Mouse (Mus musculus) C2C12 (cell line): ENCODE measurements around the gene Car2. TPM values are rescaled to one million over a fixed set of nuclear protein-coding genes. Genes with fewer than 3 reads are reported as not detected.

Experiments used
- H3K27me3 ChIP-seq: one replicate; pipeline ENCODE4 v1.6.1; 2011; ENCODE audit not compliant: control insufficient read depth, insufficient read depth, insufficient read length
- H3K36me3 ChIP-seq: one replicate; pipeline ENCODE4 v1.6.1; 2011; ENCODE audit not compliant: control insufficient read depth, insufficient read depth
- H3K4me3 ChIP-seq: one replicate; pipeline ENCODE4 v1.5.1; 2011; ENCODE audit warnings: mild to moderate bottlenecking, control low read depth; ENCODE audit not compliant: poor library complexity, insufficient read depth, severe bottlenecking
- H3K79me2 ChIP-seq: one replicate; pipeline ENCODE4 v1.6.1; 2011; ENCODE audit not compliant: control insufficient read depth, insufficient read depth
- H3K79me3 ChIP-seq: one replicate; pipeline ENCODE4 v1.6.1; 2011; ENCODE audit warnings: low read depth, control low read depth
- H3ac ChIP-seq: one replicate; pipeline ENCODE3; 2011; ENCODE audit warnings: low read depth; ENCODE audit not compliant: control insufficient read depth, insufficient read length
- CEBPB ChIP-seq: IDR thresholded peaks from one replicate; pipeline ENCODE4 v1.6.1; 2011; ENCODE audit warnings: low read depth, mild to moderate bottlenecking, control low read depth, moderate library complexity
- CTCF ChIP-seq: IDR thresholded peaks from one replicate; pipeline ENCODE4 v1.5.1; 2011; ENCODE audit not compliant: control insufficient read depth, insufficient read depth, insufficient read length
- FOSL1 ChIP-seq: IDR thresholded peaks from one replicate; pipeline ENCODE4 v1.8.0; 2011; ENCODE audit warnings: mild to moderate bottlenecking, low read length; ENCODE audit not compliant: poor library complexity, insufficient read depth, severe bottlenecking
- MAX ChIP-seq: IDR thresholded peaks from one replicate; pipeline ENCODE4 v1.6.1; 2011; ENCODE audit warnings: mild to moderate bottlenecking, control low read depth
- MYOD1 ChIP-seq: IDR thresholded peaks from one replicate; pipeline ENCODE4 v1.6.1; 2011; ENCODE audit warnings: low read depth; ENCODE audit not compliant: control insufficient read depth, insufficient read length
- MYOG ChIP-seq: IDR thresholded peaks from one replicate; pipeline ENCODE4 v1.6.1; 2011; ENCODE audit not compliant: control insufficient read depth, insufficient read length; ENCODE audit errors: extremely low read depth
- USF1 ChIP-seq: IDR thresholded peaks from one replicate; pipeline ENCODE4 v1.6.1; 2011; ENCODE audit warnings: low read depth, mild to moderate bottlenecking, control low read depth, moderate library complexity
- polyA plus RNA-seq: library from polyadenylated mRNA; unstranded; fragments of >200 nt; fragmentation: generic; extraction: Trizol; gene quantifications from one replicate; pipeline ENCODE4 v1.2.1, GENCODE M21; 2012; ENCODE audit warnings: missing spikeins

Car2 gene
- polyA plus RNA-seq, 1 experiment, result 1.4 TPM

GRCm38 (mm10) chr3:14882005-14882404 lies 4.1 kb upstream of the Car2 start:
- H3ac ChIP-seq, result no peak overlapping the region
- no peaks in the 10 kb centered on the region for H3K36me3 ChIP-seq
- TF ChIP-seq MYOG, result no peak
- no peak for TF ChIP-seq CTCF
- no peak for TF ChIP-seq USF1
- no peak for TF ChIP-seq CEBPB
- TF ChIP-seq MYOD1, result no peak
- TF ChIP-seq FOSL1, result no peak
- TF ChIP-seq MAX, result no peak
- H3K27me3 ChIP-seq, result no peaks in the 10 kb centered on the region
- no peaks in the 10 kb centered on the region for H3K79me3 ChIP-seq
- no peaks in the 10 kb centered on the region for H3K79me2 ChIP-seq
- no peak overlapping the region for H3K4me3 ChIP-seq

DNA sequence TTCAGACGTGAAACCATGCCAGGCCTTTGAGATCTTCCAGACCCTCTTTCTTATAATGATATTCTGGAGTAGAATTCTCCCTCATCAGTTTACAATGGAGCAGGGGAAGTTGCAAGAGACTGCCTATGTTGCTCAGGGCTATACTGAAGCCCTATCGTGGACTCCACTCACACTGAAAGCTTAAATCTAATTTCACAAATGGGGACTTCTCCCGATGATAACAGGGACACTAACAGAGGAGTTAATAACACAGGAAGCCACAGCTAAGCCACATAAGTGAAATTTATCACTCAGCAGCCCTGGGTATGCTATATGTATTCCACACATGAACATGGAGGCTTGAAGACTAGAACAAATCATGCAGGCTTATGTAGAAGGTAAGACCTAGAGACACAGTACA lies 3.3 kb upstream of the Car2 start:
- Histone ChIP-seq H3K79me2 (no peaks in the 10 kb centered on the region), H3K36me3 (no peaks in the 10 kb centered on the region), H3K27me3 (no peaks in the 10 kb centered on the region), H3K79me3 (no peaks in the 10 kb centered on the region), H3ac (no peak overlapping the region), H3K4me3 (no peak overlapping the region)
- TF ChIP-seq MYOD1 (no peak), MAX (no peak)

- H3ac ChIP-seq, result no peak overlapping the region
- H3K36me3 ChIP-seq, result no peaks in the 10 kb centered on the region
- TF ChIP-seq MYOD1 (no peak), MAX (no peak), USF1 (no peak), CEBPB (no peak), CTCF (no peak), FOSL1 (no peak), MYOG (no peak)
- no peaks in the 10 kb centered on the region for H3K79me3 ChIP-seq
- H3K79me2 ChIP-seq, result no peaks in the 10 kb centered on the region
- H3K27me3 ChIP-seq, result no peaks in the 10 kb centered on the region
- no peak overlapping the region for H3K4me3 ChIP-seq
Observed at GRCm38 (mm10) chr3:14884826-14885225, 1.2 kb upstream of the Car2 start.

DNA sequence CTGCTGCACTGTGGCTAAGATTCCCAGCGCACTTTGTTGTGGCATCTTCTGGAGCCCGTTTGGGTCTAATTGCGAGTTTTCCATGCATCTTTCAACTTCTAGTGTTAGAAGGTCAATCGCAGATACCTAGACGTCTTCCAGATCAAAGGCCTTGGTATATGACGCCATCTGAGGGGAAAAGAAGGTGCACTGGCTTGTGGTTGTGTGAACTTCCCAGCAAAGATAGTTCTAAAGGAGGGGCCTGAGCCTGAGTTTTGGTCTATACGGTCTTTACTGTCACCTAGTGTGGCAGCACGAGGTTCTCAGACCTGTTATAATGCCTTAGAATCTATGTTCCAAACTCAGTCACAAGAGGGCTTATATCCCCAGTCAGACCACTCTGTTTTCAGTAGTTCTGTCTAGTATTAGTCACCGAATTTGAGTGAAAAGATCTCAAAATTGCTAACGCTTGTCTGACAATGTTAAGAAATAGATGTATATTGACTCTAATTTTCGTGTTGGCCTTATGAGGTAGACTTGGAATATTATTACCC lies 1.1 kb downstream of the Car2 start:
- TF ChIP-seq CEBPB (no peak), MYOG (no peak), CTCF (no peak), FOSL1 (no peak), USF1 (no peak), MYOD1 (no peak), MAX (no peak)
- Histone ChIP-seq H3K79me3 (no peaks in the 10 kb centered on the region), H3K4me3 (no peak overlapping the region), H3K36me3 (no peaks in the 10 kb centered on the region), H3ac (no peak overlapping the region), H3K27me3 (no peaks in the 10 kb centered on the region), H3K79me2 (no peaks in the 10 kb centered on the region)

DNA sequence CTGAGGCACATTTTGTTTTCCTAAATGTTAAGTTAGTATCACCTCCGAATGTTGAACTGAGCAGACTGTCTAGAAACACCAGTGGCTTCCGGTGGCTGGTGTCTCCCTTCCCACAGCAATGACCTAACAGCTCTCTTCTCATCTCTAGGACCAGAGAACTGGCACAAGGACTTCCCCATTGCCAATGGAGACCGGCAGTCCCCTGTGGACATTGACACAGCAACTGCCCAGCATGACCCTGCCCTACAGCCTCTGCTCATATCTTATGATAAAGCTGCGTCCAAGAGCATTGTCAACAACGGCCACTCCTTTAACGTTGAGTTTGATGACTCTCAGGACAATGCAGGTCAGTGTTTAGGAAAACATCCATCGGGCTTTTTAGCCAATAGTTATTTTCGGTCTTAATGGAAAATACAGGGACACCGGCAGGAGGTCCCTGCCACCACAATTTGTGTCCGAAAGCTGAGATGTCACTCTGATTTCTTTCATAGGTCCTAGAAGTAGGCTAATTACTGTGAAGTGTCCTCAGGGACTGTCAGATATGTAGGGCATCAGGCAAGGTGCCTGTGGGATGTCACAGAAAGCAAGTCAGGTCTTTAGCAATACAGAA lies 1.7 kb downstream of the Car2 start:
- no peaks in the 10 kb centered on the region for H3K36me3 ChIP-seq
- no peaks in the 10 kb centered on the region for H3K27me3 ChIP-seq
- no peaks in the 10 kb centered on the region for H3K79me2 ChIP-seq
- no peak overlapping the region for H3K4me3 ChIP-seq
- no peak for TF ChIP-seq USF1
- no peak for TF ChIP-seq CEBPB
- TF ChIP-seq MYOD1, result no peak
- no peak for TF ChIP-seq MAX
- no peak for TF ChIP-seq CTCF
- no peak for TF ChIP-seq FOSL1
- TF ChIP-seq MYOG, result no peak
- no peaks in the 10 kb centered on the region for H3K79me3 ChIP-seq
- H3ac ChIP-seq, result no peak overlapping the region

DNA sequence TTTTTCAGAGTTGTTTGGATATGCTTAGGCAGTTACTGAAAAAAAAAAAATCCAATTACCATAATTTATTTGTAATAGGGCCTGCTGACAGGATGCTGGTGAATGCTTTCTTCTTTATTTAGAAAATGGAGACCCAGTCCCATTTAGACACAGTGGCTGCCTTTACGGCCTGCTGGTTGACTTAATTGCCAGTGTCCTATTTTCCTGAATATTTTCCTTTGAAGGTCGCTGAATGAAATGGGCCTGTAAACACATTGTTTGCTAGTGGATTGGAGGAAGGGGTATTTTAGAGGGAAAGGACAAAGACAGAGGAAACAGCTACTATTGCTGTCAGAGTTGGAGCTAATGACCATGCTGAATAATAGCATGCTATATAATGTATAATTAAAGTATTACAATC lies 2.5 kb downstream of the Car2 start:
- no peak overlapping the region for H3K4me3 ChIP-seq
- no peaks in the 10 kb centered on the region for H3K79me3 ChIP-seq
- no peaks in the 10 kb centered on the region for H3K27me3 ChIP-seq
- no peak for TF ChIP-seq MAX
- TF ChIP-seq FOSL1, result no peak
- no peak for TF ChIP-seq MYOD1
- TF ChIP-seq MYOG, result no peak
- TF ChIP-seq CTCF, result no peak
- TF ChIP-seq USF1, result no peak
- no peak for TF ChIP-seq CEBPB
- no peak overlapping the region for H3ac ChIP-seq
- H3K79me2 ChIP-seq, result no peaks in the 10 kb centered on the region
- H3K36me3 ChIP-seq, result no peaks in the 10 kb centered on the region
